Mouse (Mus musculus) heart, embryonic 16.5 days (tissue): ENCODE results near the gene Lman2l. TPM values are rescaled to one million over a fixed set of nuclear protein-coding genes. Genes with fewer than 3 reads are reported as not detected.

Source experiments
- ATAC-seq: fragments of 200-750 bp; cut with Nextera tagmentation; replicated peaks from 2 replicates; pipeline ENCODE4 v1.8.0; 2017; ENCODE audit warnings: moderate number of reproducible peaks; ENCODE audit not compliant: insufficient read depth, low FRiP score; ENCODE audit errors: extremely low read depth
- H3K27ac ChIP-seq: fragments of 300-500 bp; sonication (generic); 2 replicates; pipeline ENCODE4 v1.5.1; 2014; ENCODE audit warnings: mild to moderate bottlenecking, low read length, control low read depth, moderate library complexity
- H3K27me3 ChIP-seq: fragments of 300-500 bp; sonication (generic); 2 replicates; pipeline ENCODE4 v1.6.1; 2014; ENCODE audit warnings: low read length, mixed read lengths; ENCODE audit not compliant: control insufficient read depth, insufficient read depth
- H3K36me3 ChIP-seq: fragments of 300-500 bp; sonication (generic); 2 replicates; pipeline ENCODE4 v1.6.1; 2014; ENCODE audit not compliant: control insufficient read depth, insufficient read depth
- H3K4me1 ChIP-seq: fragments of 300-500 bp; sonication (generic); 2 replicates; pipeline ENCODE4 v1.6.1; 2014; ENCODE audit warnings: low read length, mixed read lengths; ENCODE audit not compliant: control insufficient read depth, insufficient read depth
- H3K4me2 ChIP-seq: fragments of 300-500 bp; sonication (generic); 2 replicates; pipeline ENCODE4 v1.6.1; 2014; ENCODE audit warnings: low read depth, mild to moderate bottlenecking, control low read depth, low read length
- H3K4me3 ChIP-seq: fragments of 300-500 bp; sonication (generic); 2 replicates; pipeline ENCODE4 v1.5.1; 2014; ENCODE audit warnings: mild to moderate bottlenecking, control low read depth, low read length
- H3K9ac ChIP-seq: fragments of 300-500 bp; sonication (generic); 2 replicates; pipeline ENCODE4 v1.6.1; 2014; ENCODE audit warnings: low read length, control low read depth
- H3K9me3 ChIP-seq: fragments of 300-500 bp; sonication (generic); replicated peaks from 2 replicates; pipeline ENCODE4 v1.6.1; 2016; ENCODE audit warnings: low read length; ENCODE audit not compliant: control insufficient read depth
- WGBS: fragments of 180-500 bp; shearing (Covaris S2); extraction: QIAGEN DNeasy Blood & Tissue Kit; methylation state at CpG from one replicate; pipeline ENCODE4 v1.1.7; 2014; 5-methylcytosine and 5-hydroxymethylcytosine counted together
- polyA plus RNA-seq: library from polyadenylated mRNA; unstranded; fragments of >200 nt; fragmentation: Nextera tagmentation; extraction: Ambion mirVana; gene quantifications from 2 replicates; pipeline ENCODE4 v1.2.1, GENCODE M21; 2015

The Lman2l gene
- polyA plus RNA-seq, 1 experiment from 2014 or later = 50.1 TPM

- H3K4me2 ChIP-seq = peak overlapping the region; percentile 36; the same call in 1 of the 2 replicates
- H3K4me1 ChIP-seq = peaks cover 9% of the 10 kb centered on the region
- peak overlapping the region; percentile 92; the same call in 1 of the 2 replicates for H3K4me3 ChIP-seq
- ATAC-seq = no peak
- peak overlapping the region; percentile 35; the same call in 1 of the 2 replicates for H3K27ac ChIP-seq
- peaks cover 13% of the 10 kb centered on the region; the same call in 1 of the 2 replicates for H3K36me3 ChIP-seq
- H3K9me3 ChIP-seq = no peaks in the 10 kb centered on the region
- whole genome bisulfite sequencing = 43% methylated on average over 8 of the region's 8 CpGs
- H3K9ac ChIP-seq = peak overlapping the region; percentile 25; the same call in 1 of the 2 replicates
- no peaks in the 10 kb centered on the region for H3K27me3 ChIP-seq
Observed at GRCm38 (mm10) chr1:36445508-36445907, 437 bp upstream of the Lman2l start.

- ATAC-seq = no peak
- WGBS = 74% methylated on average over 4 of the region's 4 CpGs
Observed at GRCm38 (mm10) chr1:36441101-36441500, 4.0 kb downstream of the Lman2l start.

GRCm38 (mm10) chr1:36437223-36437622 lies 7.8 kb downstream of the Lman2l start:
- 80% methylated on average over 3 of the region's 3 CpGs for WGBS
- Histone ChIP-seq H3K4me1 (no peaks in the 10 kb centered on the region), H3K9ac (no peak overlapping the region), H3K9me3 (no peaks in the 10 kb centered on the region), H3K27me3 (no peaks in the 10 kb centered on the region), H3K36me3 (peaks cover 52% of the 10 kb centered on the region), H3K4me2 (no peak overlapping the region), H3K27ac (no peak overlapping the region), H3K4me3 (no peak overlapping the region)
- ATAC-seq = no peak

More at GRCm38 (mm10) chr1:36441101-36441500, 4.0 kb downstream of the Lman2l start:
- no peaks in the 10 kb centered on the region for H3K9me3 ChIP-seq
- peaks cover 9% of the 10 kb centered on the region for H3K4me1 ChIP-seq
- no peak overlapping the region for H3K4me2 ChIP-seq
- H3K9ac ChIP-seq = no peak overlapping the region
- no peaks in the 10 kb centered on the region for H3K27me3 ChIP-seq
- no peak overlapping the region for H3K27ac ChIP-seq
- H3K4me3 ChIP-seq = no peak overlapping the region
- peaks cover 50% of the 10 kb centered on the region for H3K36me3 ChIP-seq

GRCm38 (mm10) chr1:36436515-36436914 lies 8.6 kb downstream of the Lman2l start:
- 94% methylated on average over 6 of the region's 6 CpGs for WGBS
- ATAC-seq = no peak
- no peaks in the 10 kb centered on the region for H3K4me1 ChIP-seq

GRCm38 (mm10) chr1:36435071-36435470 lies 10.0 kb downstream of the Lman2l start:
- no peaks in the 10 kb centered on the region for H3K27me3 ChIP-seq
- 66% methylated on average over 4 of the region's 4 CpGs for whole genome bisulfite sequencing
- no peak overlapping the region for H3K4me3 ChIP-seq
- H3K27ac ChIP-seq = no peak overlapping the region
- peak; percentile 65; the same call in 1 of the 2 replicates for ATAC-seq
- no peak overlapping the region for H3K4me2 ChIP-seq
- 0 out of 2 replicates have a peak, but pooled peaks cover 2% of the 10 kb centered on the region for H3K4me1 ChIP-seq
- no peaks in the 10 kb centered on the region for H3K9me3 ChIP-seq
- H3K36me3 ChIP-seq = peaks cover 51% of the 10 kb centered on the region
- no peak overlapping the region for H3K9ac ChIP-seq

More at GRCm38 (mm10) chr1:36436515-36436914, 8.6 kb downstream of the Lman2l start:
- Histone ChIP-seq H3K9ac (no peak overlapping the region), H3K27me3 (no peaks in the 10 kb centered on the region), H3K36me3 (peaks cover 50% of the 10 kb centered on the region), H3K4me3 (no peak overlapping the region), H3K9me3 (no peaks in the 10 kb centered on the region), H3K27ac (no peak overlapping the region), H3K4me2 (no peak overlapping the region)

- H3K27ac ChIP-seq = no peak overlapping the region
- H3K4me1 ChIP-seq = peaks cover 2% of the 10 kb centered on the region; the same call in 1 of the 2 replicates
- H3K9me3 ChIP-seq = no peaks in the 10 kb centered on the region
- no peak overlapping the region for H3K9ac ChIP-seq
- no peak overlapping the region for H3K4me3 ChIP-seq
- H3K36me3 ChIP-seq = peaks cover 40% of the 10 kb centered on the region
- no peak for ATAC-seq
- no peak overlapping the region for H3K4me2 ChIP-seq
- 88% methylated on average over 3 of the region's 3 CpGs for WGBS
- no peaks in the 10 kb centered on the region for H3K27me3 ChIP-seq
Observed at GRCm38 (mm10) chr1:36433616-36434015, 11.5 kb downstream of the Lman2l start.

GRCm38 (mm10) chr1:36432999-36433398 lies 12.1 kb downstream of the Lman2l start:
- H3K9me3 ChIP-seq = no peaks in the 10 kb centered on the region
- no peak overlapping the region for H3K27ac ChIP-seq
- no peak overlapping the region for H3K4me3 ChIP-seq
- H3K4me2 ChIP-seq = no peak overlapping the region
- no peak overlapping the region for H3K9ac ChIP-seq
- H3K27me3 ChIP-seq = no peaks in the 10 kb centered on the region
- 79% methylated on average over 4 of the region's 4 CpGs for WGBS
- peaks cover 36% of the 10 kb centered on the region for H3K36me3 ChIP-seq
- peaks cover 2% of the 10 kb centered on the region; the same call in 1 of the 2 replicates for H3K4me1 ChIP-seq
- no peak for ATAC-seq

- Histone ChIP-seq H3K4me1 (peaks cover 2% of the 10 kb centered on the region; the same call in 1 of the 2 replicates), H3K9me3 (no peaks in the 10 kb centered on the region), H3K4me2 (no peak overlapping the region), H3K36me3 (peaks cover 38% of the 10 kb centered on the region), H3K27ac (no peak overlapping the region), H3K27me3 (no peaks in the 10 kb centered on the region), H3K9ac (no peak overlapping the region), H3K4me3 (no peak overlapping the region)
- 85% methylated on average over 2 of the region's 2 CpGs for WGBS
- ATAC-seq = no peak
Observed at GRCm38 (mm10) chr1:36429511-36429910, 15.6 kb downstream of the Lman2l start.

- no peaks in the 10 kb centered on the region for H3K9me3 ChIP-seq
- WGBS = 61% methylated on average over 6 of the region's 6 CpGs
- H3K9ac ChIP-seq = no peak overlapping the region
- H3K4me2 ChIP-seq = no peak overlapping the region
- no peaks in the 10 kb centered on the region for H3K27me3 ChIP-seq
- H3K27ac ChIP-seq = no peak overlapping the region
- no peak overlapping the region for H3K4me3 ChIP-seq
- H3K4me1 ChIP-seq = no peaks in the 10 kb centered on the region
- H3K36me3 ChIP-seq = no peaks in the 10 kb centered on the region
- no peak for ATAC-seq
Observed at GRCm38 (mm10) chr1:36404531-36404930, 40.5 kb downstream of the Lman2l start.
